Mouse (Mus musculus): ENCODE data around the gene Gtf2ird1.

Gene Gtf2ird1

DNA sequence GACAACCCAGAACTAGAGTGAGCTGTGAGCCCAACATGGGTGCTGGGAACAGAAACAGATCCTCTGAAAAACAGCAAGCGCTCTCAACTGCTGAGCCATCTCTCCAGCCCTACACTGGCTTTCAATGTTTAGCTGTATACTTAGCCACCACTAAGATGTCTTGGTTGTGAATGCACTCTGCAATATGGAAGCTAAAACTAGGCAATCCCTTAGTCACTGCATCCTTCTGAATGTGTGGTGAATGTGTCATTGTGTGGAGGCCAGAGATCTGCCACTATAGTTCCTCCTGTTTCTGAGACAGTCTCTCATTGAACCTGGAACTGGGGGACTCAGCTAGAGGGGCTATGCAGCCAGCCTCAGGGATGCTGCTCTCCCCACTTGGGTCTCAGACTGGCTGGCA lies 147.2 kb downstream of the Gtf2ird1 start:
- no peak for DNase-seq

Measured in kidney, postnatal 14 days (tissue).